Mouse (Mus musculus) CH12.LX (cell line): Measurements from ENCODE around the gene Eif3a. TPM values are rescaled to one million over a fixed set of nuclear protein-coding genes. Genes with fewer than 3 reads are reported as not detected.

ENCODE experiments used
- DNase-seq: peaks from one replicate; pipeline ENCODE4 v3.0.0-alpha.2; 2013; ENCODE audit errors: extremely low read depth
- H3K27ac ChIP-seq: 2 replicates; pipeline ENCODE4 v1.5.1; 2012; ENCODE audit warnings: low read depth, mild to moderate bottlenecking, control low read depth, moderate library complexity; ENCODE audit not compliant: insufficient read depth
- H3K27me3 ChIP-seq: replicated peaks from 2 replicates; pipeline ENCODE3; 2012; ENCODE audit warnings: inconsistent platforms
- H3K36me3 ChIP-seq, 2 experiments: replicated peaks in 1 of 2; 2 replicates each; pipeline versions ENCODE3 to v1.6.1; 2012; ENCODE audit warnings: inconsistent platforms in 1 of 2, low read length in 1 of 2, mild to moderate bottlenecking in 1 of 2, mixed read lengths in 1 of 2, moderate library complexity in 1 of 2; ENCODE audit not compliant: control insufficient read depth in 1 of 2, insufficient read depth in 1 of 2
- H3K4me1 ChIP-seq, 2 experiments: 2 replicates each; pipeline ENCODE4 v1.6.1; 2012; ENCODE audit warnings: inconsistent platforms in 1 of 2, moderate library complexity in 1 of 2; ENCODE audit not compliant: insufficient read depth in 2 of 2, control insufficient read depth in 1 of 2
- H3K4me2 ChIP-seq: 2 replicates; pipeline ENCODE4 v1.6.1; 2012; ENCODE audit warnings: low read depth, mild to moderate bottlenecking, control low read depth; ENCODE audit not compliant: poor library complexity, insufficient read depth, severe bottlenecking
- H3K4me3 ChIP-seq, 3 experiments: fragments of 150-350 bp in 1 of 3; sonication (generic) in 1 of 3; replicated peaks in 1 of 3; 2 replicates each; pipeline versions ENCODE3 to v1.5.1; 2011 to 2012; ENCODE audit warnings: low read depth in 2 of 3, low read length in 2 of 3, mild to moderate bottlenecking in 2 of 3, moderate library complexity in 2 of 3, control low read depth in 1 of 3, improper control_type of control experiment in 1 of 3, inconsistent platforms in 1 of 3, mixed read lengths in 1 of 3; ENCODE audit not compliant: poor library complexity in 1 of 3
- H3K79me2 ChIP-seq: replicated peaks from 2 replicates; pipeline ENCODE4 v1.6.1; 2012; ENCODE audit warnings: mild to moderate bottlenecking, moderate library complexity; ENCODE audit not compliant: control insufficient read depth, poor library complexity, insufficient read depth, severe bottlenecking; ENCODE audit errors: extremely low read depth
- H3K9ac ChIP-seq: 2 replicates; pipeline ENCODE4 v1.6.1; 2012; ENCODE audit warnings: low read depth, mild to moderate bottlenecking, control low read depth, moderate library complexity; ENCODE audit not compliant: insufficient read depth
- H3K9me3 ChIP-seq: replicated peaks from 2 replicates; pipeline ENCODE3; 2012; ENCODE audit warnings: low read length, inconsistent platforms, mixed read lengths
- BHLHE40 ChIP-seq: IDR thresholded peaks from 2 replicates; pipeline ENCODE4 v1.6.1; 2011; ENCODE audit warnings: mild to moderate bottlenecking, low read depth, low read length, improper control_type of control experiment
- CHD1 ChIP-seq: IDR thresholded peaks from 2 replicates; pipeline ENCODE4 v1.6.1; 2012; ENCODE audit warnings: low read depth, low read length, improper control_type of control experiment, inconsistent platforms
- CTCF ChIP-seq, 2 experiments: IDR thresholded peaks in 1 of 2; conservative IDR thresholded peaks in 1 of 2; 2 replicates each; pipeline ENCODE4 v1.5.1; 2011 to 2012; ENCODE audit warnings: low read depth in 2 of 2, low read length in 2 of 2, improper control_type of control experiment in 1 of 2, inconsistent platforms in 1 of 2, mild to moderate bottlenecking in 1 of 2, moderate library complexity in 1 of 2
- E2F4 ChIP-seq: IDR thresholded peaks from 2 replicates; pipeline ENCODE4 v1.6.1; 2011; ENCODE audit warnings: low read depth, low read length, improper control_type of control experiment; ENCODE audit not compliant: insufficient replicate concordance
- EP300 ChIP-seq: IDR thresholded peaks from 2 replicates; pipeline ENCODE4 v1.6.1; 2011; ENCODE audit warnings: low read length, improper control_type of control experiment
- ETS1 ChIP-seq: conservative IDR thresholded peaks from 2 replicates; pipeline ENCODE4 v1.6.1; 2012; ENCODE audit warnings: low read depth, mild to moderate bottlenecking, inconsistent platforms, low read length, improper control_type of control experiment, moderate library complexity
- GABPA ChIP-seq: IDR thresholded peaks from 2 replicates; pipeline ENCODE4 v1.6.1; 2012; ENCODE audit warnings: low read depth, low read length, improper control_type of control experiment, inconsistent platforms; ENCODE audit not compliant: insufficient replicate concordance
- IRF4 ChIP-seq: IDR thresholded peaks from 2 replicates; pipeline ENCODE4 v1.6.1; 2014; ENCODE audit warnings: low read depth, mild to moderate bottlenecking, inconsistent platforms, low read length, improper control_type of control experiment
- JUN ChIP-seq: IDR thresholded peaks from 2 replicates; pipeline ENCODE4 v1.6.1; 2011; ENCODE audit warnings: low read depth, mild to moderate bottlenecking, low read length, improper control_type of control experiment, moderate library complexity; ENCODE audit not compliant: insufficient read depth
- JUND ChIP-seq: conservative IDR thresholded peaks from 2 replicates; pipeline ENCODE4 v1.6.1; 2011; ENCODE audit warnings: low read depth, low read length, improper control_type of control experiment
- KAT2A ChIP-seq: IDR thresholded peaks from 2 replicates; pipeline ENCODE4 v1.6.1; 2012; ENCODE audit warnings: low read length, improper control_type of control experiment, inconsistent platforms; ENCODE audit not compliant: insufficient replicate concordance
- MAX ChIP-seq: IDR thresholded peaks from 2 replicates; pipeline ENCODE4 v1.6.1; 2011; ENCODE audit warnings: low read length, improper control_type of control experiment
- MAZ ChIP-seq: IDR thresholded peaks from 2 replicates; pipeline ENCODE4 v1.6.1; 2012; ENCODE audit warnings: low read depth, mild to moderate bottlenecking, inconsistent platforms, low read length, improper control_type of control experiment, moderate library complexity
- MEF2A ChIP-seq: IDR thresholded peaks from 2 replicates; pipeline ENCODE4 v1.6.1; 2014; ENCODE audit warnings: low read depth, mild to moderate bottlenecking, inconsistent platforms, low read length, improper control_type of control experiment, borderline replicate concordance
- MXI1 ChIP-seq: IDR thresholded peaks from 2 replicates; pipeline ENCODE4 v1.6.1; 2011; ENCODE audit warnings: mild to moderate bottlenecking, low read depth, low read length, improper control_type of control experiment
- NRF1 ChIP-seq: IDR thresholded peaks from 2 replicates; pipeline ENCODE4 v1.6.1; 2014; ENCODE audit warnings: low read depth, mild to moderate bottlenecking, inconsistent platforms, low read length, improper control_type of control experiment, moderate library complexity
- PAX5 ChIP-seq: IDR thresholded peaks from 2 replicates; pipeline ENCODE4 v1.6.1; 2012; ENCODE audit warnings: low read length, inconsistent platforms, mixed read lengths
- POLR2A ChIP-seq: IDR thresholded peaks from 2 replicates; pipeline ENCODE4 v1.6.1; 2011; ENCODE audit warnings: low read depth, mild to moderate bottlenecking, improper control_type of control experiment, low read length
- POLR2AphosphoS2 ChIP-seq: IDR thresholded peaks from 2 replicates; pipeline ENCODE4 v1.6.1; 2011; ENCODE audit warnings: low read depth, low read length, improper control_type of control experiment
- SIN3A ChIP-seq: IDR thresholded peaks from 2 replicates; pipeline ENCODE4 v1.6.1; 2012; ENCODE audit warnings: low read length, improper control_type of control experiment, inconsistent platforms
- SMC3 ChIP-seq: IDR thresholded peaks from 2 replicates; pipeline ENCODE4 v1.6.1; 2011; ENCODE audit warnings: low read depth, low read length, improper control_type of control experiment
- TBP ChIP-seq: conservative IDR thresholded peaks from 2 replicates; pipeline ENCODE4 v1.6.1; 2011; ENCODE audit warnings: low read depth, low read length, improper control_type of control experiment
- TCF12 ChIP-seq: IDR thresholded peaks from 2 replicates; pipeline ENCODE4 v1.6.1; 2014; ENCODE audit warnings: low read depth, mild to moderate bottlenecking, inconsistent platforms, low read length, improper control_type of control experiment
- USF1 ChIP-seq: IDR thresholded peaks from 2 replicates; pipeline ENCODE4 v1.6.1; 2014; ENCODE audit warnings: low read depth, mild to moderate bottlenecking, inconsistent platforms, low read length, improper control_type of control experiment
- USF2 ChIP-seq: conservative IDR thresholded peaks from 2 replicates; pipeline ENCODE4 v1.6.1; 2011; ENCODE audit warnings: low read depth, low read length, improper control_type of control experiment
- ZC3H11A ChIP-seq: IDR thresholded peaks from 2 replicates; pipeline ENCODE4 v1.6.1; 2012; ENCODE audit warnings: low read depth, mild to moderate bottlenecking, inconsistent platforms, low read length, improper control_type of control experiment
- ZKSCAN1 ChIP-seq: IDR thresholded peaks from 2 replicates; pipeline ENCODE4 v1.6.1; 2012; ENCODE audit warnings: low read depth, inconsistent platforms, low read length, improper control_type of control experiment, borderline replicate concordance
- ZMIZ1 ChIP-seq: IDR thresholded peaks from 2 replicates; pipeline ENCODE4 v1.6.1; 2012; ENCODE audit warnings: low read depth, mild to moderate bottlenecking, inconsistent platforms, low read length, improper control_type of control experiment
- ZNF384 ChIP-seq: IDR thresholded peaks from 2 replicates; pipeline ENCODE4 v1.6.1; 2012; ENCODE audit warnings: low read depth, low read length, improper control_type of control experiment, inconsistent platforms
- dilution Hi-C: fragments of 300-500 bp; cut with MboI; formaldehyde crosslinking; loops from 2 replicates; pipeline ENCODE4 v1.14.3; 2020; ENCODE audit warnings: low sequenced_read_pairs; ENCODE audit not compliant: extremely low pct_unique_long_range_greater_than_20kb, extremely low pct_ligation_motif_present
- in situ Hi-C: fragments of 300-500 bp; cut with MboI; formaldehyde crosslinking; loops from 3 replicates; pipeline ENCODE4 v1.14.3; 2019; ENCODE audit warnings: low sequenced_read_pairs, low pct_ligation_motif_present, low pct_unique_long_range_greater_than_20kb, mixed read lengths
- polyA plus RNA-seq: library from polyadenylated mRNA; unstranded; fragments of >175 nt; gene quantifications from 2 replicates; pipeline ENCODE4 v1.2.1, GENCODE M21; 2012; ENCODE audit warnings: low read depth; ENCODE audit not compliant: insufficient read length
- total RNA-seq, 2 experiments: library from RNA; depleted of rRNA; stranded (reverse); fragments of 300-350 nt in 1 of 2; fragments of >200 nt in 1 of 2; gene quantifications; 2 replicates each; pipeline ENCODE4 v1.2.3; 2012 to 2014

Gene Eif3a
- total and polyA plus RNA-seq, 3 experiments = 128 to 372 (median 213) TPM

GRCm38 (mm10) chr19:60757099-60757785 is 33.2 kb downstream of the Eif3a start:
- H3K4me1 ChIP-seq = peaks cover 0 to 16% of the 10 kb centered on the region in 2 experiments; a peak in 2 of 4 replicates
- H3K4me2 ChIP-seq = peak overlapping the region; percentile 75
- no peak for TF ChIP-seq E2F4
- no peak for TF ChIP-seq PAX5
- no peak for TF ChIP-seq MAX
- TF ChIP-seq GABPA = no peak
- no peak for TF ChIP-seq NRF1
- TF ChIP-seq POLR2AphosphoS2 = peak; percentile 85
- H3K4me3 ChIP-seq = peak overlapping the region; percentile 49 to 74 (median 62)
- no peaks in the 10 kb centered on the region for H3K9me3 ChIP-seq
- peaks cover 9 to 27% of the 10 kb centered on the region in 2 experiments for H3K36me3 ChIP-seq
- H3K27me3 ChIP-seq = peaks cover 6% of the 10 kb centered on the region
- no peaks in the 10 kb centered on the region; the same call in 1 of the 2 replicates for H3K79me2 ChIP-seq
- dilution Hi-C loops (no loop called here), in situ Hi-C loops (no loop called here)
- no peak overlapping the region for H3K27ac ChIP-seq
- H3K9ac ChIP-seq = no peak overlapping the region; the same call in 1 of the 2 replicates
- DNase-seq = no peak

- dilution Hi-C loops = no loop called here
- no peak overlapping the region for H3K27ac ChIP-seq
- peak overlapping the region; percentile 75 for H3K4me2 ChIP-seq
- in situ Hi-C loops = no loop called here
- no peaks in the 10 kb centered on the region for H3K9me3 ChIP-seq
- H3K9ac ChIP-seq = peak overlapping the region; percentile 14; the same call in 1 of the 2 replicates
- H3K79me2 ChIP-seq = no peaks in the 10 kb centered on the region
- peaks cover 6% of the 10 kb centered on the region for H3K27me3 ChIP-seq
- peak overlapping the region; percentile 49 to 74 (median 62) for H3K4me3 ChIP-seq
- H3K4me1 ChIP-seq = peaks cover 0 to 16% of the 10 kb centered on the region in 2 experiments; a peak in 2 of 4 replicates
- peaks cover 6 to 21% of the 10 kb centered on the region in 2 experiments for H3K36me3 ChIP-seq
- DNase-seq = no peak
- no peak for TF ChIP-seq KAT2A
- TF ChIP-seq ZNF384 = no peak
- TF ChIP-seq JUN = no peak
- peak; percentile 55 for TF ChIP-seq SIN3A
- TF ChIP-seq IRF4 = 0 out of 2 replicates have a peak, but pooled peaks have one; percentile 18
- TF ChIP-seq ETS1 = no peak
- no peak for TF ChIP-seq MEF2A
- TF ChIP-seq POLR2A = peak; percentile 25; the same call in 1 of the 2 replicates
- no peak for TF ChIP-seq USF2
- no peak for TF ChIP-seq SMC3
- TF ChIP-seq ZMIZ1 = no peak
- TF ChIP-seq TBP = no peak
- no peak for TF ChIP-seq ZC3H11A
- TF ChIP-seq USF1 = no peak
- TF ChIP-seq BHLHE40 = peak; percentile 76
- TF ChIP-seq E2F4 = no peak
- no peak for TF ChIP-seq TCF12
- TF ChIP-seq CHD1 = no peak
- peak in 1 of 2 experiments; percentile 16; a peak in 2 of 4 replicates for TF ChIP-seq CTCF (conservative IDR thresholded peaks at IDR 0.05 in 1 of 2, IDR thresholded peaks at IDR 0.05 in 1 of 2; ENCODE audit: low read depth in 2 of 2, low read length in 2 of 2)
- TF ChIP-seq EP300 = no peak
- no peak for TF ChIP-seq JUND
- TF ChIP-seq MXI1 = peak; percentile 70; the same call in 1 of the 2 replicates
- no peak for TF ChIP-seq ZKSCAN1
- TF ChIP-seq GABPA = no peak
- no peak for TF ChIP-seq MAZ
- TF ChIP-seq NRF1 = no peak
Measured at GRCm38 (mm10) chr19:60756192-60757098, 34.0 kb downstream of the Eif3a start.
